9 mouse cellular contexts compared by ENCODE assay signal in genomic region chr5:21175132-21176112, GRCm38 (mm10). TPM values are rescaled to one million over a fixed set of nuclear protein-coding genes. Genes with fewer than 3 reads are reported as not detected.
DNase-seq lines count a peak whose midpoint lies in the region; ATAC-seq and TF ChIP-seq lines count a peak whose summit lies in the region.
"Had no signal": no experiment of that assay in that cellular context is flagged by ENCODE, and none has a peak within 500 bp of the region (broad histone marks: within the 10 kb centered on the region; RNA-seq: fewer than 3 reads in every experiment).

No protein-coding gene starts in this region.

- H3K27ac ChIP-seq in midbrain, embryonic 13.5 days: peak overlapping the region; percentile 32; the same call in 1 of the 2 replicates

- no peak for TF ChIP-seq CTCF in brain, embryonic 14.5 days (IDR thresholded peaks at IDR 0.05; ENCODE audit: borderline replicate concordance, extremely low read depth, insufficient read depth, insufficient read length)

- no peaks in the 10 kb centered on the region for H3K36me3 ChIP-seq in midbrain, embryonic 13.5 days
- H3K36me3 ChIP-seq: G1E had no signal

- H3K4me1 ChIP-seq in midbrain, embryonic 13.5 days (replicated peaks): peaks cover 21% of the 10 kb centered on the region

- H3K9me3 ChIP-seq in midbrain, embryonic 13.5 days: peaks cover 8% of the 10 kb centered on the region
- H3K9me3 ChIP-seq: G1E had no signal

- H3K4me3 ChIP-seq in midbrain, embryonic 13.5 days (replicated peaks): no peak overlapping the region

- WGBS in midbrain, embryonic 13.5 days: 19% methylated on average over 9 of the region's 9 CpGs

- peak; percentile 39 for DNase-seq in kidney, adult 9 months
- no peak for DNase-seq in kidney, adult 8-10 months
- peak; percentile 84 for DNase-seq in brain, embryonic 14.5 days (ENCODE audit: low read depth)
- DNase-seq in T-cell, adult 2 months (ENCODE audit: low spot score): no peak
- DNase-seq in adrenal gland, adult 2 months: no peak
- no peak for DNase-seq in frontal cortex, postnatal 10 days (ENCODE audit: low spot score in 2 of 2)

- ATAC-seq in granulocyte monocyte progenitor cell, adult 5-6 weeks (replicated peaks; ENCODE audit: poor library complexity, severe bottlenecking): peak; percentile 37; the same call in 1 of the 2 replicates
- peak; percentile 55; the same call in 1 of the 2 replicates for ATAC-seq in midbrain, embryonic 13.5 days

- H3K27me3 ChIP-seq in midbrain, embryonic 13.5 days: no peaks in the 10 kb centered on the region

- TF ChIP-seq POLR2A in brain, embryonic 14.5 days (IDR thresholded peaks at IDR 0.05; ENCODE audit: borderline replicate concordance, extremely low read depth, insufficient read depth, insufficient read length, poor library complexity, severe bottlenecking): no peak

- H3K4me2 ChIP-seq in midbrain, embryonic 13.5 days (replicated peaks): no peak overlapping the region

- H3K9ac ChIP-seq in midbrain, embryonic 13.5 days (replicated peaks): no peak overlapping the region

RNA-seq across cellular contexts. Expression of gene Gsap, which starts 10.6 kb away (rescaled TPM):
- polyA plus RNA-seq in brain, embryonic 14.5 days (2012; rRNA removed): 9.2 and 10.4 TPM in 2 replicates
- 2.4 and 4.2 TPM in 2 replicates for total RNA-seq in granulocyte monocyte progenitor cell, adult 5-6 weeks (2014; fragmentation: Nextera tagmentation)
- total RNA-seq in granulocyte monocyte progenitor cell, adult 5-6 weeks (2017): 4.6 and 6.6 TPM in 2 replicates
- polyA plus RNA-seq in midbrain, embryonic 13.5 days (2015; fragmentation: Nextera tagmentation; extraction: Ambion mirVana): 4.7 and 6.4 TPM in 2 replicates
- total RNA-seq in adrenal gland, adult 2 months (2021): 1 to 10 TPM; 3.9 to 5.9 TPM
- 0.48 and 0.62 TPM in 2 replicates for polyA plus RNA-seq in adrenal gland, adult 2 months (2012; rRNA removed)
- polyA plus RNA-seq: G1E had no signal

Comparison
In these comparisons a context has a peak if more than half of its experiments do, and no peak if none do; other contexts are left out.
1. DNase-seq: peak in kidney, adult 9 months (single experiment) and brain, embryonic 14.5 days (single experiment); none in kidney, adult 8-10 months (0 of 2), T-cell, adult 2 months (single experiment), adrenal gland, adult 2 months (single experiment) and frontal cortex, postnatal 10 days (0 of 2).